Mouse (Mus musculus): ENCODE measurements around the gene Tfeb.

The Tfeb gene

GRCm38 (mm10) chr17:47832501-47833028, 95.7 kb downstream of the Tfeb start:
- ATAC-seq (ENCODE audit: low TSS enrichment): no peak

- ATAC-seq (ENCODE audit: low TSS enrichment): no peak
These were observed 96.3 kb downstream of the Tfeb start for GRCm38 (mm10) chr17:47833029-47833627.

DNA sequence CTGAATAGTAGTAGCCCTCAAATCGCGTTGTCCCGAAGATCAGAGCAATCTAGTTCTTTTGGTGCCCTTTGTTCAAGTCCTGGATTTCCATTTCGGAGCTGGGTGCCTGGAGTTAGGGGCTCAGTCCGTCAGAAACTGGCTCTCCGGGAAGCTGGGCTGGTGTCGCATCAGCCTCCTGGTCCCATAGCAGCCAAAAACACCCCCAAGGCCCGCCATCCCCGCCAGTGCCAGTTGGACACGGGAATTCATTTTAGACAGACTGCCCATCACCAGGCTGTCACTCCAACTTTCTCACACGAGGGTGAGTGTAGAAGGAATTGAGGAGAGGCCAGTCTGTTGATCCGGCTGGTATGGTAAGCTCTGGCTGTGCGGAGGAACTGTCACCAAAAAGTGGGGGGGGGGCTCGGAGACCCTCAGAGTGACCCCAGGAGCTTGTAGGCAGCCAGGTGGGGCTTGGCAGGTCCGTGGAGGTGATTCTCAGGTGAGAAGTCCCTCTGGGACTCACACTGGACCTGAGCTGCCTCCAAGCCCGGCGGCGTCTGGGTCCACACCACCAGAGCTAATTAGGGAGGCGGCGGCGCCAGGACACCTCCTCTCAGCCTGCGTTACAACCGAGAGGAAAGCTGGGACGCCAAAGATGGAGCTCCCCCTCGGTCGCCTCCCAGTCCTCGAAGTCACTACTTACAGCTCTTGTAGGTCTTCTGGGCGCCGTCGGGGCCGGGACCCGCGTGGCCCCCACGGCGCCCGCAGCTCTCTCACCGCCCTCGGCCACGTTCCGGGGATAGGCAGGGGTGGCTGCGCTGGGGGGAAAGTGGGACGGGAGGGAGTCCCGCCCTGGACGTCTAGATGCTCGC, 97.0 kb downstream of the Tfeb start:
- no peak for ATAC-seq (ENCODE audit: low TSS enrichment)

- no peak for ATAC-seq (ENCODE audit: low TSS enrichment)
These were observed 97.6 kb downstream of the Tfeb start, which contains the start of gene Mdfi for GRCm38 (mm10) chr17:47834482-47834767. Mdfi (minus strand) TSS chr17:47834691.

DNA sequence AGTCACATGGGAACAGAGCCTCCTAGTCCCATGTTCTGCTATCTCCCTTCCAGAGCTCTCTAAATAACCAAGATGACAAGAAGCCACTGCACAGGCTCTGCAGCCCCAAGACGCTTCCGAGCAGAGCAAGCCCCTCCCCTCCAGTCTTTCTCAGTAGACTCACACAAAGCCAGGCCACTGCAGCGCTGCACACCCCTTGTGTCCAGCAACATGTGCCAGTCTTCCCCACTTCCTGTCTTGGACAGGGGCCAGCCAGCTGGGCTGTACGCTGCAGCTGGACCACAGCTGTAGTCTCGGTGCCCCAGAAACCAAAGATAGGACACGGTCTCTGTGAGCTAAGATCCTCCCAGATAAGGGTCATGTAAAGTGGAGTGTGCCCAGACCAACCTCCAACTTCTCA, 101.0 kb downstream of the Tfeb start:
- no peak for ATAC-seq (ENCODE audit: low TSS enrichment)

GRCm38 (mm10) chr17:47841521-47841920, 104.7 kb downstream of the Tfeb start:
- no peak for ATAC-seq (ENCODE audit: low TSS enrichment)
